Comparison of ENCODE assay signal across 8 mouse cellular contexts in the genomic region with DNA sequence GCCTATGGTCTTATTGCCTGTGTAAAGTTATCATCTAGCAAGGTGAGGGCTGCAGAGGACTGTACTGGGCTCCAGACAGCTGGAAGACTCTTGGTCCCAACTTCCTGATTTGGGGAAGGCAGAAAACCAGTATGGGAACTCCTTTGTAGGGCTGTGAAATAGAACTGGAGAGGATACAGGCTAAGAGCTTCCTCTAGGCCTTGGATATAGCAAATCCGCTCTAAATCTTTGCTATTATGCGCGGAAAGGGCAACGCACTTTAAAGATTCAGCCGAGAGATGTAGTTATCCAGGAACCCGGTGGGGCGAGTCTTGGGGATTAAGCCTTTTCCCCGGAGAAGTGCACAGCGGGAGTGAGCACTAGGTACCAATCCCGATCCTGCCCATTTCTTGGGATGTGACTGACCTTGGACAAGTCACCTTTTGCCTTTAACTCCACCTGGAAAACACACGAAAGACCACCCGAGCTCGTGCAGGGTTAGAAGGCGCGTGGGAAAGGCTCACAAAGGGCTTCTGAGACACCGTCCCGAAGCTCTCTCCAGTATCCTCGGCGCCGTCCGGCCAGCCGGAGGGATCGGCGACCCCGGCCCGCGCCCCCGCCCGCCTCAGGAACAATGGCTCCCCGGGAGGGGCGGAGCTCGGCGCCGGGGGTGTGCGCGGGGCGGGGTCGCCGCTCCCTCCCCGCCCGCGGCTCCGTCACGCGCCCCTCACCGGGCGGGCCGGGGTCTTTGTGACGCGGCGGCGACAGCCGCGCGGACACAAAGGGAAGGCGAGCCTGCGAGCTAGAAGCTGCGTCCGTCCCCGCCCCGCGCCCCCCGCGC. TPM values are rescaled to one million over a fixed set of nuclear protein-coding genes. Genes with fewer than 3 reads are reported as not detected.
DNase-seq lines count a peak whose midpoint lies in the region; ATAC-seq and TF ChIP-seq lines count a peak whose summit lies in the region.

A gene (plus strand): TSS at position 754 of the 820 bp plus-strand sequence.

- H3K27me3 ChIP-seq in megakaryocyte, embryonic 14.5 days (replicated peaks): peaks cover 45% of the 10 kb centered on the region
- H3K27me3 ChIP-seq in heart, postnatal 0 days (ENCODE audit: control insufficient read depth, insufficient read depth, low read length): no peaks in the 10 kb centered on the region
- H3K27me3 ChIP-seq in lung, postnatal 0 days (replicated peaks; ENCODE audit: insufficient read depth, low read length): no peaks in the 10 kb centered on the region

- 1% methylated on average over 48 of the region's 64 CpGs for WGBS in heart, postnatal 0 days
- 3% methylated on average over 33 of the region's 64 CpGs for WGBS in lung, postnatal 0 days

- peaks cover 5% of the 10 kb centered on the region for H3K4me1 ChIP-seq in megakaryocyte, embryonic 14.5 days
- 0 out of 2 replicates have a peak, but pooled peaks cover 6% of the 10 kb centered on the region for H3K4me1 ChIP-seq in heart, postnatal 0 days (ENCODE audit: control insufficient read depth, insufficient read depth)
- H3K4me1 ChIP-seq in lung, postnatal 0 days (ENCODE audit: insufficient read depth, low read depth, low read length): peaks cover 3% of the 10 kb centered on the region; the same call in 1 of the 2 replicates

- peak within 1 kb of the TSS; percentile 92 for H3K9ac ChIP-seq in heart, postnatal 0 days (replicated peaks; ENCODE audit: low read depth, low read length)
- peak within 1 kb of the TSS; percentile 71 for H3K9ac ChIP-seq in lung, postnatal 0 days (replicated peaks; ENCODE audit: low read depth)

- no peak for TF ChIP-seq EP300 in heart, postnatal 0 days (IDR thresholded peaks at IDR 0.05; ENCODE audit: low read depth)
- TF ChIP-seq EP300 in lung, postnatal 0 days (IDR thresholded peaks at IDR 0.05): no peak

- ATAC-seq in megakaryocyte, adult 5-6 weeks (ENCODE audit: poor library complexity, severe bottlenecking): no peak
- peak; percentile 50 for ATAC-seq in heart, postnatal 0 days (ENCODE audit: insufficient read depth, low read depth)
- ATAC-seq in lung, postnatal 0 days: peak; percentile 47

- H3K36me3 ChIP-seq in megakaryocyte, embryonic 14.5 days (replicated peaks; ENCODE audit: low read length): no peaks in the 10 kb centered on the region
- no peaks in the 10 kb centered on the region for H3K36me3 ChIP-seq in heart, postnatal 0 days (replicated peaks; ENCODE audit: control insufficient read depth, insufficient read depth, low read length)
- H3K36me3 ChIP-seq in lung, postnatal 0 days (ENCODE audit: insufficient read depth, low read length): no peaks in the 10 kb centered on the region

- H3K27ac ChIP-seq in heart, postnatal 0 days (ENCODE audit: low read depth): peak within 1 kb of the TSS; percentile 85
- peak within 1 kb of the TSS; percentile 79 for H3K27ac ChIP-seq in lung, postnatal 0 days (ENCODE audit: low read length)

- H3K9me3 ChIP-seq in megakaryocyte, embryonic 14.5 days: peaks cover 13% of the 10 kb centered on the region
- peaks cover 4% of the 10 kb centered on the region; the same call in 1 of the 2 replicates for H3K9me3 ChIP-seq in heart, postnatal 0 days (replicated peaks; ENCODE audit: control insufficient read depth, low read length)
- no peaks in the 10 kb centered on the region for H3K9me3 ChIP-seq in lung, postnatal 0 days (ENCODE audit: low read length)

- peak; percentile 82 for DNase-seq in embryo, embryonic 10.5 days (ENCODE audit: low spot score)
- peak; percentile 39 for DNase-seq in heart, postnatal 0 days (ENCODE audit: low spot score)
- DNase-seq in layer of hippocampus, postnatal 10 days (ENCODE audit: low spot score in 2 of 2): peak in 1 of 2 experiments; percentile 76
- peak; percentile 52 for DNase-seq in lung, postnatal 0 days (ENCODE audit: low spot score)
- peak; percentile 62 for DNase-seq in right cerebral cortex, postnatal 25 days
- no peak for DNase-seq in B cell, adult 2 months

- peak within 1 kb of the TSS; percentile 86 for H3K4me3 ChIP-seq in megakaryocyte, embryonic 14.5 days (replicated peaks)
- H3K4me3 ChIP-seq in heart, postnatal 0 days (ENCODE audit: low read depth, low read length): peak within 1 kb of the TSS; percentile 94
- peak within 1 kb of the TSS; percentile 74 for H3K4me3 ChIP-seq in lung, postnatal 0 days (ENCODE audit: low read depth, low read length)

- peak within 1 kb of the TSS; percentile 87 for H3K4me2 ChIP-seq in heart, postnatal 0 days (ENCODE audit: low read depth, low read length)
- H3K4me2 ChIP-seq in lung, postnatal 0 days (replicated peaks; ENCODE audit: low read depth, low read length): peak within 1 kb of the TSS; percentile 71

- TF ChIP-seq CTCF in heart, postnatal 0 days (IDR thresholded peaks at IDR 0.05; ENCODE audit: low read depth): no peak
- TF ChIP-seq CTCF in lung, postnatal 0 days (IDR thresholded peaks at IDR 0.05): no peak

RNA-seq across cellular contexts. Expression of the gene that starts here (rescaled TPM):
- polyA plus RNA-seq in megakaryocyte, embryonic 14.5 days (2012; ENCODE audit: insufficient read depth, low replicate concordance): not detected in 2 replicates
- total RNA-seq in megakaryocyte, adult 5-6 weeks (2015): 0.09 and 0.41 TPM in 2 replicates
- total RNA-seq in megakaryocyte, adult 5-6 weeks (2017): 0.37 and 0.40 TPM in 2 replicates
- 17.7 and 31.6 TPM in 2 replicates for total RNA-seq in heart, postnatal 0 days (2014; rRNA removed; ENCODE audit: low replicate concordance)
- 14.7 and 15.2 TPM in 2 replicates for polyA plus RNA-seq in heart, postnatal 0 days (2015; fragmentation: Nextera tagmentation; extraction: Ambion mirVana)
- 100 to 1,000 TPM; 178 to 200 TPM for total RNA-seq in layer of hippocampus, postnatal 10 days (2021)
- 29.4 and 36.5 TPM in 2 replicates for polyA plus RNA-seq in lung, postnatal 0 days (2015; fragmentation: Nextera tagmentation; extraction: Ambion mirVana)

Comparison
In these comparisons a context has a peak if more than half of its experiments do, and no peak if none do; other contexts are left out.
1. RNA of the gene that starts here (total RNA-seq): 178 to 200 TPM in layer of hippocampus, postnatal 10 days and 17.7 to 31.6 TPM in heart, postnatal 0 days; 0.09 to 0.41 TPM in megakaryocyte, adult 5-6 weeks; every median in the first group is over 10 times any median in the second.
2. RNA of the gene that starts here (polyA plus RNA-seq): 29.4 to 36.5 TPM in lung, postnatal 0 days and 14.7 to 15.2 TPM in heart, postnatal 0 days; not detected in megakaryocyte, embryonic 14.5 days; every median in the first group is over 10 times any median in the second.
3. DNase-seq: peak in embryo, embryonic 10.5 days (single experiment), heart, postnatal 0 days (single experiment), lung, postnatal 0 days (single experiment) and right cerebral cortex, postnatal 25 days (single experiment); none in B cell, adult 2 months (0 of 2).
4. Peak in every context shown above with its lines, with median percentiles within 50 percentile points of each other: H3K4me3 ChIP-seq.